Mouse (Mus musculus) T-helper 17 cell (primary cell): Measurements from ENCODE around the gene Krt39.

ENCODE experiments used
- in situ Hi-C, 2 experiments: fragments of 300-600 bp; cut with MboI, MseI; formaldehyde crosslinking; loops; 1 replicate in 1 of 2; 2 replicates in 1 of 2; pipeline ENCODE4 v1.15.1; 2025; ENCODE audit warnings: high pct_unique_total_duplicates in 2 of 2

Krt39 gene

GRCm38 (mm10) chr11:99521288-99521860, at the start of gene Krt39:
Gene Krt39 (minus strand): TSS chr11:99521338.
- in situ Hi-C loops, result no loop called here

- in situ Hi-C loops, result no loop called here
Observed at GRCm38 (mm10) chr11:99566530-99566929, 45.4 kb upstream of the Krt39 start, which contains the start of gene Krtap3-1. Gene Krtap3-1 (minus strand): TSS chr11:99566630.

- in situ Hi-C loops, result no loop called here
Observed at GRCm38 (mm10) chr11:99562580-99562979, 41.4 kb upstream of the Krt39 start.

- in situ Hi-C loops, result no loop called here
Observed at GRCm38 (mm10) chr11:99559366-99559765, 38.2 kb upstream of the Krt39 start, which contains the start of gene Gm11939. Gene Gm11939 (minus strand): TSS chr11:99559466.

GRCm38 (mm10) chr11:99557976-99558745, 37.0 kb upstream of the Krt39 start:
- in situ Hi-C loops, result no loop called here

GRCm38 (mm10) chr11:99556753-99557152, 35.6 kb upstream of the Krt39 start, which contains the start of gene Krtap3-2:
Gene Krtap3-2 (minus strand): TSS chr11:99556853.
- in situ Hi-C loops, result no loop called here

GRCm38 (mm10) chr11:99556195-99556594, 35.1 kb upstream of the Krt39 start:
- in situ Hi-C loops, result no loop called here

- in situ Hi-C loops, result no loop called here
Observed at GRCm38 (mm10) chr11:99550765-99551164, 29.6 kb upstream of the Krt39 start, which contains the start of gene Krtap3-3. Gene Krtap3-3 (minus strand): TSS chr11:99550865.

- in situ Hi-C loops, result no loop called here
Observed at GRCm38 (mm10) chr11:99547892-99548291, 26.8 kb upstream of the Krt39 start.

- in situ Hi-C loops, result no loop called here
Observed at GRCm38 (mm10) chr11:99539721-99540120, 18.6 kb upstream of the Krt39 start.

GRCm38 (mm10) chr11:99514098-99514497, 7.0 kb downstream of the Krt39 start:
- in situ Hi-C loops, result no loop called here

GRCm38 (mm10) chr11:99500095-99500805, 20.9 kb downstream of the Krt39 start:
- in situ Hi-C loops, result no loop called here

GRCm38 (mm10) chr11:99496460-99496859, 24.7 kb downstream of the Krt39 start:
- in situ Hi-C loops, result no loop called here

GRCm38 (mm10) chr11:99494741-99495140, 26.4 kb downstream of the Krt39 start:
- in situ Hi-C loops, result no loop called here

- in situ Hi-C loops, result no loop called here
Observed at GRCm38 (mm10) chr11:99493574-99493850, 27.6 kb downstream of the Krt39 start.

GRCm38 (mm10) chr11:99492733-99493573, 28.2 kb downstream of the Krt39 start, which contains the start of gene Krt23:
Gene Krt23 (minus strand): TSS chr11:99493137.
- in situ Hi-C loops, result no loop called here

- in situ Hi-C loops, result no loop called here
Observed at GRCm38 (mm10) chr11:99491040-99491439, 30.1 kb downstream of the Krt39 start.

GRCm38 (mm10) chr11:99490624-99491023, 30.5 kb downstream of the Krt39 start:
- in situ Hi-C loops, result no loop called here

GRCm38 (mm10) chr11:99489233-99489632, 31.9 kb downstream of the Krt39 start:
- in situ Hi-C loops, result no loop called here

GRCm38 (mm10) chr11:99474981-99475380, 46.2 kb downstream of the Krt39 start:
- in situ Hi-C loops, result no loop called here

- in situ Hi-C loops, result no loop called here
Observed at GRCm38 (mm10) chr11:99473433-99473832, 47.7 kb downstream of the Krt39 start.
